Mouse (Mus musculus) embryo, embryonic 10.5 days (tissue): ENCODE measurements around the gene Afmid.
"Not testable (repeated sequence)": the region's sequence is repeated elsewhere in the genome, so short reads cannot be mapped to it uniquely, and the experiment has no call there.

Source experiments
- DNase-seq: peaks from one replicate; pipeline ENCODE4 v3.0.0-alpha.2; 2015; ENCODE audit warnings: low spot score

Gene Afmid

GRCm38 (mm10) chr11:117825333-117826101, at the start of gene Afmid, which contains the start of gene Tk1:
TSS of gene Afmid (plus strand) at chr11:117825924.
TSS of gene Tk1 (minus strand) at chr11:117826092.
- peak; percentile 95 for DNase-seq

GRCm38 (mm10) chr11:117776085-117776792, 49.5 kb upstream of the Afmid start:
- no peak for DNase-seq

- DNase-seq, result no peak
Measured at GRCm38 (mm10) chr11:117777111-117777510, 48.6 kb upstream of the Afmid start.

GRCm38 (mm10) chr11:117778031-117778430, 47.7 kb upstream of the Afmid start:
- no peak for DNase-seq

- DNase-seq, result peak; percentile 45
Measured at GRCm38 (mm10) chr11:117778851-117779433, 46.8 kb upstream of the Afmid start.

- DNase-seq, result peak; percentile 82
Measured at GRCm38 (mm10) chr11:117779434-117780198, 46.1 kb upstream of the Afmid start.

GRCm38 (mm10) chr11:117780199-117780515, 45.6 kb upstream of the Afmid start:
- DNase-seq, result no peak

GRCm38 (mm10) chr11:117780582-117781111, 45.1 kb upstream of the Afmid start:
- peak; percentile 89 for DNase-seq

- DNase-seq, result no peak
Measured at GRCm38 (mm10) chr11:117781199-117781821, 44.4 kb upstream of the Afmid start.

- no peak for DNase-seq
Measured at GRCm38 (mm10) chr11:117781993-117782704, 43.6 kb upstream of the Afmid start, which contains the start of the genes Tmc8 and Tmc6. TSS of gene Tmc8 (plus strand) at chr11:117782076. TSS of gene Tmc6 (minus strand) at chr11:117782198.

- DNase-seq, result no peak
Measured at GRCm38 (mm10) chr11:117782705-117783034, 43.1 kb upstream of the Afmid start.

- peak; percentile 83 for DNase-seq
Measured at GRCm38 (mm10) chr11:117783089-117783488, 42.6 kb upstream of the Afmid start.

- DNase-seq, result peak; percentile 50
Measured at GRCm38 (mm10) chr11:117783683-117784309, 41.9 kb upstream of the Afmid start.

GRCm38 (mm10) chr11:117786294-117786693, 39.4 kb upstream of the Afmid start:
- peak; percentile 77 for DNase-seq

- not testable (repeated sequence) for DNase-seq
Measured at GRCm38 (mm10) chr11:117788481-117788880, 37.2 kb upstream of the Afmid start.

GRCm38 (mm10) chr11:117790286-117790685, 35.4 kb upstream of the Afmid start:
- peak; percentile 79 for DNase-seq

- no peak for DNase-seq
Measured at GRCm38 (mm10) chr11:117790703-117791440, 34.9 kb upstream of the Afmid start.

- DNase-seq, result no peak
Measured at GRCm38 (mm10) chr11:117791441-117791761, 34.3 kb upstream of the Afmid start.

GRCm38 (mm10) chr11:117792281-117792888, 33.3 kb upstream of the Afmid start:
- peak; percentile 73 for DNase-seq
